9 mouse cellular contexts compared by ENCODE assay signal in the genomic region with DNA sequence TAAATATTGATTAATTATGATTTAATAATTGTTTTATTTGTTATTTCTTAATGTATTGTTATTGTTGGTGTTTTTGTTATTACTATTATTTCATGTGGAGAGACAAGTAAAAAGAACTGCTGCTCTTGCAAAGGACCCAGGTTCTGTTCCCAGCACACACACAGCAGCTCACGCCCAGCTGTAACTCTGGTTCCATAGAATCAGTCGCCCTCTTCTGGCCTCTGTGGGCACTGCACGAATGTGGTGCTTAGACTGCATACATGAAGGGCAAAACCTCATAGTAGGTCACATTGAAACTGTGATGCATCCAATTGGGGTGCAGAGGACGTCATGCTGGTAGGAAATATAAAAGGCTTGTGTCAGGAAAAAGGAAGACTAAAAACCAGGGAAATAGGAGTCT. TPM values are rescaled to one million over a fixed set of nuclear protein-coding genes. Genes with fewer than 3 reads are reported as not detected.
DNase-seq lines count a peak whose midpoint lies in the region; ATAC-seq and TF ChIP-seq lines count a peak whose summit lies in the region.
"Had no signal": no experiment of that assay in that cellular context is flagged by ENCODE, and none has a peak within 500 bp of the region (broad histone marks: within the 10 kb centered on the region; RNA-seq: fewer than 3 reads in every experiment).

No protein-coding gene starts in this region.

- no peak overlapping the region for H3K27ac ChIP-seq in hindbrain, embryonic 10.5 days
- no peak overlapping the region for H3K27ac ChIP-seq in hindbrain, embryonic 13.5 days
- H3K27ac ChIP-seq in thymus, adult 2 months (ENCODE audit: control insufficient read depth, insufficient read depth, low read length): no peak overlapping the region
- H3K27ac ChIP-seq in forebrain, embryonic 12.5 days: no peak overlapping the region

- no peak for ATAC-seq in hindbrain, embryonic 13.5 days (ENCODE audit: low FRiP score)
- ATAC-seq in forebrain, embryonic 12.5 days (ENCODE audit: low FRiP score): no peak

- H3K27me3 ChIP-seq in hindbrain, embryonic 10.5 days (ENCODE audit: insufficient read depth, poor library complexity, severe bottlenecking): no peaks in the 10 kb centered on the region
- H3K27me3 ChIP-seq in hindbrain, embryonic 13.5 days: no peaks in the 10 kb centered on the region
- H3K27me3 ChIP-seq in thymus, adult 2 months (ENCODE audit: control insufficient read depth, insufficient read depth, low read length): no peaks in the 10 kb centered on the region
- H3K27me3 ChIP-seq in forebrain, embryonic 12.5 days: no peaks in the 10 kb centered on the region

- no peak overlapping the region for H3K4me3 ChIP-seq in hindbrain, embryonic 10.5 days
- no peak overlapping the region for H3K4me3 ChIP-seq in hindbrain, embryonic 13.5 days
- H3K4me3 ChIP-seq in thymus, adult 2 months (ENCODE audit: control insufficient read depth, insufficient read depth, low read length): no peak overlapping the region
- no peak overlapping the region for H3K4me3 ChIP-seq in forebrain, embryonic 12.5 days (replicated peaks)

- H3K4me2 ChIP-seq in hindbrain, embryonic 13.5 days: no peak overlapping the region
- no peak overlapping the region for H3K4me2 ChIP-seq in forebrain, embryonic 12.5 days

- no peaks in the 10 kb centered on the region for H3K36me3 ChIP-seq in hindbrain, embryonic 10.5 days
- no peaks in the 10 kb centered on the region for H3K36me3 ChIP-seq in hindbrain, embryonic 13.5 days
- no peaks in the 10 kb centered on the region for H3K36me3 ChIP-seq in thymus, adult 2 months (ENCODE audit: control insufficient read depth, insufficient read depth, low read length)
- no peaks in the 10 kb centered on the region for H3K36me3 ChIP-seq in forebrain, embryonic 12.5 days (replicated peaks)

- no peaks in the 10 kb centered on the region for H3K4me1 ChIP-seq in hindbrain, embryonic 10.5 days (replicated peaks)
- no peaks in the 10 kb centered on the region for H3K4me1 ChIP-seq in hindbrain, embryonic 13.5 days (replicated peaks)
- no peaks in the 10 kb centered on the region for H3K4me1 ChIP-seq in thymus, adult 2 months (replicated peaks; ENCODE audit: control insufficient read depth, insufficient read depth, low read length)
- H3K4me1 ChIP-seq in forebrain, embryonic 12.5 days: no peaks in the 10 kb centered on the region

- no peak for TF ChIP-seq POLR2A in thymus, adult 2 months (IDR thresholded peaks at IDR 0.05; ENCODE audit: control insufficient read depth, extremely low read depth, insufficient read depth, low read length, poor library complexity)

- WGBS in hindbrain, embryonic 10.5 days: 52% methylated on average over 4 of the region's 4 CpGs
- 52% methylated on average over 4 of the region's 4 CpGs for WGBS in hindbrain, embryonic 13.5 days
- 67% methylated on average over 4 of the region's 4 CpGs for WGBS in thymus, adult 2 months
- 50% methylated on average over 4 of the region's 4 CpGs for WGBS in forebrain, embryonic 12.5 days

- DNase-seq in hindbrain, embryonic 10.5 days (ENCODE audit: low spot score): peak; percentile 40
- DNase-seq in 3T3-L1 (ENCODE audit: low read depth, low spot score): peak; percentile 83
- peak; percentile 7 for DNase-seq in MEL-GATA-1-ER (ENCODE audit: extremely low read depth, low read depth)
- peak; percentile 52 for DNase-seq in kidney, postnatal 4 days
- peak; percentile 69 for DNase-seq in thymus, adult 2 months
- no peak for DNase-seq in cerebellum, adult 18-20 months

- peak; percentile 56; the same call in 1 of the 2 replicates for TF ChIP-seq CTCF in thymus, adult 2 months (IDR thresholded peaks at IDR 0.05; ENCODE audit: borderline replicate concordance, control insufficient read depth, extremely low read depth, insufficient read depth, low read length, poor library complexity)

- no peak overlapping the region for H3K9ac ChIP-seq in hindbrain, embryonic 13.5 days
- no peak overlapping the region for H3K9ac ChIP-seq in forebrain, embryonic 12.5 days

- no peaks in the 10 kb centered on the region for H3K9me3 ChIP-seq in hindbrain, embryonic 10.5 days
- H3K9me3 ChIP-seq in hindbrain, embryonic 13.5 days: no peaks in the 10 kb centered on the region
- 0 out of 2 replicates have a peak, but pooled peaks cover 4% of the 10 kb centered on the region for H3K9me3 ChIP-seq in forebrain, embryonic 12.5 days

RNA-seq across cellular contexts. Expression of a gene that starts 7.1 kb away (rescaled TPM):
- polyA plus RNA-seq in hindbrain, embryonic 10.5 days (2016; fragmentation: Nextera tagmentation; extraction: Ambion mirVana): 0.14 TPM in 1 of 2 replicates, not detected in the other
- polyA plus RNA-seq in hindbrain, embryonic 13.5 days (2015; fragmentation: Nextera tagmentation; extraction: Ambion mirVana): not detected in 2 replicates
- not detected in 2 replicates for polyA plus RNA-seq in thymus, adult 2 months (2012; rRNA removed)
- polyA plus RNA-seq in forebrain, embryonic 12.5 days (2016; fragmentation: Nextera tagmentation; extraction: Ambion mirVana): not detected in 2 replicates
- polyA plus RNA-seq: large intestine, adult 2 months had no signal

RNA-seq across cellular contexts. Expression of a gene that starts 47.9 kb away (rescaled TPM):
- 53.5 and 60.5 TPM in 2 replicates for polyA plus RNA-seq in hindbrain, embryonic 10.5 days (2016; fragmentation: Nextera tagmentation; extraction: Ambion mirVana)
- polyA plus RNA-seq in hindbrain, embryonic 13.5 days (2015; fragmentation: Nextera tagmentation; extraction: Ambion mirVana): 85.2 and 87.1 TPM in 2 replicates
- 10.0 and 11.1 TPM in 2 replicates for polyA plus RNA-seq in thymus, adult 2 months (2012; rRNA removed)
- polyA plus RNA-seq in forebrain, embryonic 12.5 days (2016; fragmentation: Nextera tagmentation; extraction: Ambion mirVana): 79.6 and 81.4 TPM in 2 replicates

RNA-seq across cellular contexts. Expression of a gene that starts 51.0 kb away (rescaled TPM):
- polyA plus RNA-seq in hindbrain, embryonic 10.5 days (2016; fragmentation: Nextera tagmentation; extraction: Ambion mirVana): 9.0 and 9.4 TPM in 2 replicates
- polyA plus RNA-seq in hindbrain, embryonic 13.5 days (2015; fragmentation: Nextera tagmentation; extraction: Ambion mirVana): 21.9 and 22.3 TPM in 2 replicates
- polyA plus RNA-seq in thymus, adult 2 months (2012; rRNA removed): 3.6 and 4.1 TPM in 2 replicates
- 15.9 and 17.6 TPM in 2 replicates for polyA plus RNA-seq in forebrain, embryonic 12.5 days (2016; fragmentation: Nextera tagmentation; extraction: Ambion mirVana)

Comparison
In these comparisons a context has a peak if more than half of its experiments do, and no peak if none do; other contexts are left out.
1. DNase-seq: peak in hindbrain, embryonic 10.5 days (single experiment), 3T3-L1 (single experiment), MEL-GATA-1-ER (single experiment), kidney, postnatal 4 days (2 of 2) and thymus, adult 2 months (single experiment); none in cerebellum, adult 18-20 months (0 of 2).